Mouse (Mus musculus): ENCODE measurements at regions not wholly inside any gene's neighbourhood (a gene's known extent, or its start where the extent isn't known, plus 50 kb on each side); places are given as distances from the start of the nearest gene placed in this dataset.

GRCm38 (mm10) chr3:69953674-69954329, 53.6 kb upstream of the Otol1 start:
- no peak for DNase-seq

GRCm38 (mm10) chr3:69922792-69923418, 63.2 kb upstream of the Sptssb start:
- no peak for DNase-seq

DNA sequence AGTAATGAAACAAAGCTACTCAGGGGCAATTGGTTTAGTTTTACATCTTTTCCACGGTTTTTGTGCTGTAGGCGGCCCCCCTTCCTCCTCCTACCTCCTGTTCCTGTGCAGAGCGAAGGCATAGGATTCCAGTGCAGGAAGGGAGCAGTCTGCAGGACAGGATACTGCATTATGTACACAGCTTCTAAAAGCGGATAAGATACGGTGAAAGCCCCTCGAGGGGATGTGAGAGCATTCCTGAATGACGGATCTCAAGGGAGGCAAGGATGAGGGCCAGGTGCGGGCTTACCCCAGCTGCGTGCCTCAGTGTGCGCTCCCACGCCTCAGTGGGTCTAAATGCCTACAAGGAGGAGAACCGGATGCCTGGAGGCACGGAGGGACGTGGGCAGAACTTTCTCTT, 53.1 kb upstream of the Sptssb start:
- no peak for DNase-seq

DNA sequence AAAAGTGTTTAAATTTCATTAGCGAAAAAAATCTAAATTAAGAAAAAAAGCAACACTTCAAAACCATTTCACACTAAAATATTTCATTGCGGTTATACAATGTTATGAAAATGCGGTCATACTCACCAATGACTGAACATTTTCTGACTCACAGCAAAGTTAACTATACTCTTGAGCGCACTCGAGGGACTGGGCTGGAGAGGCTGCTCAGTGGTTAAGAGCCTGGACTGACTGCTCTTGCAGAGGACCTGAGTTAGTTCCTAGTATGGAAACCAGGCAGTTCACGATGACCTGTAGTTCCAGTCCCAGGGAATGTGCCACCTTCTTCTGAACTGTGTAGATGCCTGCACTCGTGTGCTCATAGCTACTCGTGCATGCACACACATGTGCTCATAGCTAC, 50.3 kb upstream of the Sptssb start:
- DNase-seq = peak in 1 of 2 experiments; percentile 49
